Mouse (Mus musculus) mesoderm, embryonic 11.5 days (tissue): ENCODE data around the gene Erg.

Experiments used
- DNase-seq: peaks from one replicate; pipeline ENCODE4 v3.0.0-alpha.2; 2012; ENCODE audit warnings: low read depth, low spot score

Gene Erg

GRCm38 (mm10) chr16:95446368-95446767 lies 140.0 kb downstream of the Erg start:
- no peak for DNase-seq

GRCm38 (mm10) chr16:95442023-95442422 lies 144.4 kb downstream of the Erg start:
- no peak for DNase-seq

- DNase-seq, result no peak
Observed at GRCm38 (mm10) chr16:95441179-95441578, 145.2 kb downstream of the Erg start.

- DNase-seq, result no peak
Observed at GRCm38 (mm10) chr16:95440334-95440733, 146.1 kb downstream of the Erg start.

GRCm38 (mm10) chr16:95439794-95440193 lies 146.6 kb downstream of the Erg start:
- no peak for DNase-seq

GRCm38 (mm10) chr16:95438848-95439540 lies 147.4 kb downstream of the Erg start:
- DNase-seq, result peak; percentile 29

GRCm38 (mm10) chr16:95436611-95437010 lies 149.8 kb downstream of the Erg start:
- DNase-seq, result no peak

- DNase-seq, result no peak
Observed at GRCm38 (mm10) chr16:95436051-95436450, 150.3 kb downstream of the Erg start.

GRCm38 (mm10) chr16:95434434-95434833 lies 152.0 kb downstream of the Erg start:
- no peak for DNase-seq

GRCm38 (mm10) chr16:95432540-95432971 lies 153.8 kb downstream of the Erg start:
- DNase-seq, result no peak

- no peak for DNase-seq
Observed at GRCm38 (mm10) chr16:95429851-95430250, 156.5 kb downstream of the Erg start.

GRCm38 (mm10) chr16:95428239-95428638 lies 158.2 kb downstream of the Erg start:
- DNase-seq, result no peak

- DNase-seq, result no peak
Observed at GRCm38 (mm10) chr16:95427512-95427911, 158.9 kb downstream of the Erg start.

GRCm38 (mm10) chr16:95422658-95423073 lies 163.7 kb downstream of the Erg start:
- DNase-seq, result peak; percentile 17

- DNase-seq, result no peak
Observed at GRCm38 (mm10) chr16:95421235-95421886, 165.0 kb downstream of the Erg start.

- no peak for DNase-seq
Observed at GRCm38 (mm10) chr16:95415921-95416320, 170.5 kb downstream of the Erg start.

- DNase-seq, result no peak
Observed at GRCm38 (mm10) chr16:95415372-95415771, 171.0 kb downstream of the Erg start.

- DNase-seq, result no peak
Observed at GRCm38 (mm10) chr16:95413401-95413959, 172.9 kb downstream of the Erg start.

GRCm38 (mm10) chr16:95408096-95408495 lies 178.3 kb downstream of the Erg start:
- DNase-seq, result no peak

- no peak for DNase-seq
Observed at GRCm38 (mm10) chr16:95405496-95405895, 180.9 kb downstream of the Erg start.

GRCm38 (mm10) chr16:95403453-95403852 lies 182.9 kb downstream of the Erg start:
- no peak for DNase-seq

GRCm38 (mm10) chr16:95401869-95402268 lies 184.5 kb downstream of the Erg start:
- DNase-seq, result no peak
